Mouse (Mus musculus) lung, postnatal 0 days (tissue): Measurements from ENCODE around the gene Banf2. TPM values are rescaled to one million over a fixed set of nuclear protein-coding genes. Genes with fewer than 3 reads are reported as not detected.

Source experiments
- ATAC-seq: fragments of 200-750 bp; cut with Nextera tagmentation; 2 replicates; pipeline ENCODE4 v1.8.0; 2017; ENCODE audit warnings: moderate library complexity
- DNase-seq: peaks from one replicate; pipeline ENCODE4 v3.0.0-alpha.2; 2016; ENCODE audit warnings: low spot score
- H3K27ac ChIP-seq: fragments of 300-500 bp; sonication (generic); 2 replicates; pipeline ENCODE4 v1.5.1; 2014; ENCODE audit warnings: antibody characterized with exemption, mild to moderate bottlenecking, low read length, mixed read lengths
- H3K27me3 ChIP-seq: fragments of 300-500 bp; sonication (generic); replicated peaks from 2 replicates; pipeline ENCODE4 v1.6.1; 2014; ENCODE audit warnings: low read length, mixed read lengths; ENCODE audit not compliant: insufficient read depth
- H3K36me3 ChIP-seq: fragments of 300-500 bp; sonication (generic); 2 replicates; pipeline ENCODE4 v1.6.1; 2014; ENCODE audit warnings: low read length, mixed read lengths; ENCODE audit not compliant: insufficient read depth
- H3K4me1 ChIP-seq: fragments of 300-500 bp; sonication (generic); 2 replicates; pipeline ENCODE4 v1.6.1; 2014; ENCODE audit warnings: antibody characterized with exemption, low read depth, low read length, mixed read lengths; ENCODE audit not compliant: insufficient read depth
- H3K4me2 ChIP-seq: fragments of 300-500 bp; sonication (generic); replicated peaks from 2 replicates; pipeline ENCODE4 v1.6.1; 2014; ENCODE audit warnings: low read depth, mild to moderate bottlenecking, low read length, moderate library complexity, mixed read lengths
- H3K4me3 ChIP-seq: fragments of 300-500 bp; sonication (generic); 2 replicates; pipeline ENCODE4 v1.5.1; 2014; ENCODE audit warnings: low read depth, low read length
- H3K9ac ChIP-seq: fragments of 300-500 bp; sonication (generic); replicated peaks from 2 replicates; pipeline ENCODE4 v1.6.1; 2014; ENCODE audit warnings: low read depth, mild to moderate bottlenecking
- H3K9me3 ChIP-seq: fragments of 300-500 bp; sonication (generic); 2 replicates; pipeline ENCODE4 v1.6.1; 2016; ENCODE audit warnings: low read length, mixed read lengths
- CTCF ChIP-seq: IDR thresholded peaks from 2 replicates; pipeline ENCODE4 v1.5.1; 2016; ENCODE audit warnings: antibody characterized with exemption, mild to moderate bottlenecking
- EP300 ChIP-seq: IDR thresholded peaks from 2 replicates; pipeline ENCODE4 v1.6.1; 2016; ENCODE audit warnings: antibody characterized with exemption, mild to moderate bottlenecking, control low read depth
- WGBS: fragments of 180-500 bp; shearing (Covaris S2); extraction: QIAGEN DNeasy Blood & Tissue Kit; methylation state at CpG from one replicate; pipeline ENCODE4 v1.1.7; 2014; 5-methylcytosine and 5-hydroxymethylcytosine counted together
- polyA plus RNA-seq: library from polyadenylated mRNA; unstranded; fragments of >200 nt; fragmentation: Nextera tagmentation; extraction: Ambion mirVana; gene quantifications from 2 replicates; pipeline ENCODE4 v1.2.1, GENCODE M21; 2015

The Banf2 gene
- not detected in 2 replicates for polyA plus RNA-seq

- no peak within 1 kb of the TSS for H3K9ac ChIP-seq
- H3K4me1 ChIP-seq: no peaks in the 10 kb centered on the region
- H3K4me3 ChIP-seq: no peak within 1 kb of the TSS
- no peak for TF ChIP-seq EP300
- no peak for TF ChIP-seq CTCF
- ATAC-seq (no peak), DNase-seq (no peak)
- no peaks in the 10 kb centered on the region for H3K27me3 ChIP-seq
- no peaks in the 10 kb centered on the region for H3K9me3 ChIP-seq
- no peaks in the 10 kb centered on the region for H3K36me3 ChIP-seq
- no peak within 1 kb of the TSS for H3K27ac ChIP-seq
- 94% methylated on average over 2 of the region's 2 CpGs for WGBS
- no peak within 1 kb of the TSS for H3K4me2 ChIP-seq
These were observed at the start of gene Banf2 for GRCm38 (mm10) chr2:144032664-144033063. TSS of gene Banf2 (plus strand) at chr2:144033059.

- H3K27ac ChIP-seq: no peak overlapping the region
- no peak overlapping the region for H3K4me3 ChIP-seq
- DNase-seq (no peak), ATAC-seq (no peak)
- 0 out of 2 replicates have a peak, but pooled peaks cover 15% of the 10 kb centered on the region for H3K36me3 ChIP-seq
- 69% methylated on average over 2 of the region's 2 CpGs for WGBS
- H3K9ac ChIP-seq: no peak overlapping the region
- peaks cover 6% of the 10 kb centered on the region; the same call in 1 of the 2 replicates for H3K4me1 ChIP-seq
- no peaks in the 10 kb centered on the region for H3K27me3 ChIP-seq
- TF ChIP-seq EP300: no peak
- H3K4me2 ChIP-seq: no peak overlapping the region
- H3K9me3 ChIP-seq: no peaks in the 10 kb centered on the region
These were observed 49.4 kb upstream of the Banf2 start for GRCm38 (mm10) chr2:143983482-143983881.

- no peak for TF ChIP-seq EP300
- TF ChIP-seq CTCF: no peak
- H3K4me3 ChIP-seq: no peak overlapping the region
- no peak overlapping the region for H3K4me2 ChIP-seq
- no peaks in the 10 kb centered on the region for H3K27me3 ChIP-seq
- H3K27ac ChIP-seq: no peak overlapping the region
- no peaks in the 10 kb centered on the region for H3K9me3 ChIP-seq
- H3K9ac ChIP-seq: no peak overlapping the region
- 64% methylated on average over 2 of the region's 2 CpGs for WGBS
- ATAC-seq (no peak), DNase-seq (no peak)
- H3K36me3 ChIP-seq: 0 out of 2 replicates have a peak, but pooled peaks cover 15% of the 10 kb centered on the region
- H3K4me1 ChIP-seq: peaks cover 22% of the 10 kb centered on the region; the same call in 1 of the 2 replicates
These were observed 45.4 kb upstream of the Banf2 start for GRCm38 (mm10) chr2:143987485-143987884.

- no peaks in the 10 kb centered on the region for H3K27me3 ChIP-seq
- no peak for TF ChIP-seq EP300
- no peak for TF ChIP-seq CTCF
- H3K9me3 ChIP-seq: no peaks in the 10 kb centered on the region
- no peak for DNase-seq
- H3K4me2 ChIP-seq: no peak overlapping the region
- 0 out of 2 replicates have a peak, but pooled peaks cover 15% of the 10 kb centered on the region for H3K36me3 ChIP-seq
- H3K4me3 ChIP-seq: no peak overlapping the region
- H3K27ac ChIP-seq: no peak overlapping the region
- H3K4me1 ChIP-seq: peaks cover 26% of the 10 kb centered on the region; the same call in 1 of the 2 replicates
- no peak for ATAC-seq
- WGBS: 82% methylated on average over 3 of the region's 3 CpGs
- H3K9ac ChIP-seq: no peak overlapping the region
These were observed 44.8 kb upstream of the Banf2 start for GRCm38 (mm10) chr2:143988016-143988415.

- Histone ChIP-seq H3K27ac (no peak overlapping the region), H3K4me1 (peaks cover 24% of the 10 kb centered on the region; the same call in 1 of the 2 replicates), H3K27me3 (no peaks in the 10 kb centered on the region), H3K4me2 (no peak overlapping the region), H3K9ac (no peak overlapping the region), H3K9me3 (no peaks in the 10 kb centered on the region), H3K36me3 (no peaks in the 10 kb centered on the region), H3K4me3 (no peak overlapping the region)
- TF ChIP-seq EP300 (no peak), CTCF (no peak)
- ATAC-seq (peak; percentile 78), DNase-seq (peak; percentile 81)
- 29% methylated on average over 1 of the region's 1 CpGs for WGBS
These were observed 41.9 kb upstream of the Banf2 start for GRCm38 (mm10) chr2:143990997-143991396.

- ATAC-seq: no peak
- Histone ChIP-seq H3K36me3 (no peaks in the 10 kb centered on the region), H3K27ac (no peak overlapping the region), H3K4me2 (no peak overlapping the region), H3K9me3 (no peaks in the 10 kb centered on the region), H3K4me3 (no peak overlapping the region), H3K9ac (no peak overlapping the region), H3K4me1 (peaks cover 24% of the 10 kb centered on the region; the same call in 1 of the 2 replicates), H3K27me3 (no peaks in the 10 kb centered on the region)
- no peak for TF ChIP-seq EP300
- no peak for TF ChIP-seq CTCF
- 83% methylated on average over 7 of the region's 7 CpGs for WGBS
- DNase-seq: no peak
These were observed 40.7 kb upstream of the Banf2 start for GRCm38 (mm10) chr2:143991964-143992672.
